Mouse (Mus musculus) intestine, embryonic 16.5 days (tissue): ENCODE measurements around the gene Tm6sf2. TPM values are rescaled to one million over a fixed set of nuclear protein-coding genes. Genes with fewer than 3 reads are reported as not detected.

ENCODE experiments used
- ATAC-seq: fragments of 200-750 bp; cut with Nextera tagmentation; 2 replicates; pipeline ENCODE4 v1.8.0; 2017; ENCODE audit warnings: moderate TSS enrichment, moderate library complexity
- H3K27ac ChIP-seq: fragments of 300-500 bp; sonication (generic); 2 replicates; pipeline ENCODE4 v1.5.1; 2014; ENCODE audit warnings: mild to moderate bottlenecking, low read length
- H3K27me3 ChIP-seq: fragments of 300-500 bp; sonication (generic); replicated peaks from 2 replicates; pipeline ENCODE4 v1.6.1; 2014; ENCODE audit warnings: low read length, control low read depth, mixed read lengths; ENCODE audit not compliant: control insufficient read depth, insufficient read depth
- H3K36me3 ChIP-seq: fragments of 300-500 bp; sonication (generic); 2 replicates; pipeline ENCODE4 v1.6.1; 2014; ENCODE audit warnings: low read length, control low read depth; ENCODE audit not compliant: control insufficient read depth, insufficient read depth
- H3K4me1 ChIP-seq: fragments of 300-500 bp; sonication (generic); 2 replicates; pipeline ENCODE4 v1.6.1; 2014; ENCODE audit warnings: low read length, control low read depth, mixed read lengths; ENCODE audit not compliant: control insufficient read depth, insufficient read depth
- H3K4me2 ChIP-seq: fragments of 300-500 bp; sonication (generic); 2 replicates; pipeline ENCODE4 v1.6.1; 2014; ENCODE audit warnings: low read depth, low read length, control low read depth
- H3K4me3 ChIP-seq: fragments of 300-500 bp; sonication (generic); 2 replicates; pipeline ENCODE4 v1.5.1; 2014; ENCODE audit warnings: mild to moderate bottlenecking, low read length
- H3K9ac ChIP-seq: fragments of 300-500 bp; sonication (generic); 2 replicates; pipeline ENCODE4 v1.6.1; 2014; ENCODE audit warnings: low read depth, low read length
- H3K9me3 ChIP-seq: fragments of 300-500 bp; sonication (generic); 2 replicates; pipeline ENCODE4 v1.6.1; 2016; ENCODE audit warnings: low read length, control low read depth; ENCODE audit not compliant: control insufficient read depth
- WGBS: fragments of 180-500 bp; shearing (Covaris S2); extraction: QIAGEN DNeasy Blood & Tissue Kit; methylation state at CpG from one replicate; pipeline ENCODE4 v1.1.7; 2014; 5-methylcytosine and 5-hydroxymethylcytosine counted together
- microRNA-seq: library from miRNA; unstranded; fragments of <30 nt; microRNA quantifications from one replicate; pipeline ENCODE4, GENCODE M21; 2016
- polyA plus RNA-seq: library from polyadenylated mRNA; unstranded; fragments of >200 nt; fragmentation: Nextera tagmentation; extraction: Ambion mirVana; gene quantifications from 2 replicates; pipeline ENCODE4 v1.2.1, GENCODE M21; 2015

The Tm6sf2 gene
- polyA plus RNA-seq, 1 experiment from 2014 or later: 106 TPM

- Histone ChIP-seq H3K4me2 (no peak overlapping the region), H3K27me3 (no peaks in the 10 kb centered on the region), H3K4me1 (peaks cover 21% of the 10 kb centered on the region), H3K4me3 (no peak overlapping the region), H3K9ac (no peak overlapping the region), H3K9me3 (no peaks in the 10 kb centered on the region), H3K27ac (no peak overlapping the region), H3K36me3 (no peaks in the 10 kb centered on the region)
- WGBS: 77% methylated on average over 3 of the region's 3 CpGs
- ATAC-seq: no peak
Observed at GRCm38 (mm10) chr8:70128435-70128834, 55.7 kb downstream of the Tm6sf2 start.

GRCm38 (mm10) chr8:70129309-70129952 is 56.7 kb downstream of the Tm6sf2 start:
- Histone ChIP-seq H3K9me3 (no peaks in the 10 kb centered on the region), H3K36me3 (peaks cover 3% of the 10 kb centered on the region), H3K9ac (no peak overlapping the region), H3K4me2 (no peak overlapping the region), H3K4me1 (peaks cover 21% of the 10 kb centered on the region), H3K4me3 (no peak overlapping the region), H3K27ac (0 out of 2 replicates have a peak overlapping the region, but pooled peaks have one; percentile 15), H3K27me3 (no peaks in the 10 kb centered on the region)
- WGBS: 58% methylated on average over 9 of the region's 9 CpGs
- ATAC-seq: no peak; the same call in 1 of the 2 replicates

Small RNA genes lying within 50 kb of the gene (microRNA-seq; reads per million reads assigned to microRNA genes)
- not detected for gene Mir7066

Other genes with a start within 250 kb of the Tm6sf2 start
- gene Pbx4, start 240.4 kb upstream of the Tm6sf2 start, polyA plus RNA-seq: 2.7 and 2.9 TPM in 2 replicates
- 0.51 and 0.53 TPM in 2 replicates for gene Cilp2, start 185.2 kb upstream of the Tm6sf2 start, polyA plus RNA-seq
- 2.8 TPM in 2 replicates for gene Tssk6, start 170.7 kb upstream of the Tm6sf2 start, polyA plus RNA-seq
- gene Ndufa13, start 170.4 kb upstream of the Tm6sf2 start, polyA plus RNA-seq: 233 and 243 TPM in 2 replicates
- 3.2 and 3.8 TPM in 2 replicates for gene Yjefn3, start 170.2 kb upstream of the Tm6sf2 start, polyA plus RNA-seq
- gene Gatad2a, start 76.5 kb upstream of the Tm6sf2 start, polyA plus RNA-seq: 36.0 and 38.9 TPM in 2 replicates
- gene Mau2, start 30.2 kb upstream of the Tm6sf2 start, polyA plus RNA-seq: 44.4 and 45.5 TPM in 2 replicates
- 33.0 and 37.0 TPM in 2 replicates for gene Sugp1, start 30.1 kb upstream of the Tm6sf2 start, polyA plus RNA-seq
- 0.10 and 0.11 TPM in 2 replicates for gene Hapln4, start 10.5 kb downstream of the Tm6sf2 start, polyA plus RNA-seq
- gene Ncan, start 47.9 kb downstream of the Tm6sf2 start, polyA plus RNA-seq: 0.89 and 0.98 TPM in 2 replicates
- 50.7 and 51.7 TPM in 2 replicates for gene Nr2c2ap, start 58.4 kb downstream of the Tm6sf2 start, polyA plus RNA-seq
- 12.6 and 15.3 TPM in 2 replicates for gene Rfxank, start 66.2 kb downstream of the Tm6sf2 start, polyA plus RNA-seq
- gene Borcs8, start 66.6 kb downstream of the Tm6sf2 start, polyA plus RNA-seq: 38.4 and 42.4 TPM in 2 replicates
- gene Mef2b, start 66.8 kb downstream of the Tm6sf2 start, polyA plus RNA-seq: 0.11 and 0.23 TPM in 2 replicates
- gene Tmem161a, start 99.4 kb downstream of the Tm6sf2 start, polyA plus RNA-seq: 66.9 and 67.7 TPM in 2 replicates
- 7.6 and 10.5 TPM in 2 replicates for gene Slc25a42, start 139.4 kb downstream of the Tm6sf2 start, polyA plus RNA-seq
- 17.3 and 18.1 TPM in 2 replicates for gene Sugp2, start 161.3 kb downstream of the Tm6sf2 start, polyA plus RNA-seq
- gene Armc6, start 161.5 kb downstream of the Tm6sf2 start, polyA plus RNA-seq: 25.1 and 29.0 TPM in 2 replicates
- gene Homer3, start 209.9 kb downstream of the Tm6sf2 start, polyA plus RNA-seq: 25.5 and 26.0 TPM in 2 replicates
- 44.2 and 48.4 TPM in 2 replicates for gene Ddx49, start 229.6 kb downstream of the Tm6sf2 start, polyA plus RNA-seq
- gene Cope, start 229.6 kb downstream of the Tm6sf2 start, polyA plus RNA-seq: 432 and 443 TPM in 2 replicates
- 2.1 and 3.2 TPM in 2 replicates for gene Cers1, start 242.9 kb downstream of the Tm6sf2 start, polyA plus RNA-seq